Mouse (Mus musculus) stomach, postnatal 0 days (tissue): ENCODE data around the gene Kirrel3.

Source experiments
- CTCF ChIP-seq: IDR thresholded peaks from 2 replicates; pipeline ENCODE4 v1.5.1; 2016; ENCODE audit warnings: antibody characterized with exemption, low read depth, mild to moderate bottlenecking, moderate library complexity
- EP300 ChIP-seq: optimal IDR thresholded peaks from 2 replicates; pipeline ENCODE3; 2016; ENCODE audit warnings: antibody characterized with exemption

GRCm38 (mm10) chr9:34603750-34604149 lies 118.1 kb downstream of the Kirrel3 start:
- TF ChIP-seq CTCF (no peak), EP300 (no peak)
